In genomic region chr5:149503423-149504175, GRCm38 (mm10) we compare ENCODE assay signal across 13 mouse cellular contexts. TPM values are rescaled to one million over a fixed set of nuclear protein-coding genes. Genes with fewer than 3 reads are reported as not detected.
DNase-seq lines count a peak whose midpoint lies in the region; ATAC-seq and TF ChIP-seq lines count a peak whose summit lies in the region.
"Had no signal": no experiment of that assay in that cellular context is flagged by ENCODE, and none has a peak within 500 bp of the region (broad histone marks: within the 10 kb centered on the region; RNA-seq: fewer than 3 reads in every experiment).

No protein-coding gene starts in this region.

- H3K9me3 ChIP-seq in forebrain, embryonic 13.5 days (replicated peaks) = no peaks in the 10 kb centered on the region
- peaks cover 2% of the 10 kb centered on the region; the same call in 1 of the 2 replicates for H3K9me3 ChIP-seq in forebrain, embryonic 11.5 days (ENCODE audit: control insufficient read depth, low read length)
- H3K9me3 ChIP-seq in hindbrain, embryonic 12.5 days (replicated peaks) = no peaks in the 10 kb centered on the region
- no peaks in the 10 kb centered on the region for H3K9me3 ChIP-seq in intestine, postnatal 0 days (ENCODE audit: control insufficient read depth)

- no peak for DNase-seq in forebrain, embryonic 11.5 days (ENCODE audit: low spot score)
- peak; percentile 81 for DNase-seq in brain, embryonic 14.5 days (ENCODE audit: low read depth)
- DNase-seq in layer of hippocampus, postnatal 10 days (ENCODE audit: low spot score in 2 of 2) = peak; percentile 46 to 69
- no peak for DNase-seq in urinary bladder, adult 18-20 months (ENCODE audit: low spot score in 2 of 2)
- DNase-seq in thymus, postnatal 4 days = no peak
- DNase-seq: gastrocnemius, postnatal 14 days; kidney, adult 18-20 months had no signal

- peak overlapping the region; percentile 84 for H3K27ac ChIP-seq in forebrain, embryonic 13.5 days
- H3K27ac ChIP-seq in forebrain, embryonic 11.5 days (ENCODE audit: low read depth, low read length) = no peak overlapping the region
- peak overlapping the region; percentile 69 for H3K27ac ChIP-seq in hindbrain, embryonic 12.5 days
- H3K27ac ChIP-seq in intestine, postnatal 0 days (ENCODE audit: low read depth, low read length) = no peak overlapping the region
- H3K27ac ChIP-seq: liver, embryonic 14.5 days; macrophage had no signal

- peak overlapping the region; percentile 35; the same call in 1 of the 2 replicates for H3K9ac ChIP-seq in forebrain, embryonic 13.5 days
- no peak overlapping the region for H3K9ac ChIP-seq in forebrain, embryonic 11.5 days (ENCODE audit: low read length)
- no peak overlapping the region for H3K9ac ChIP-seq in hindbrain, embryonic 12.5 days
- H3K9ac ChIP-seq in intestine, postnatal 0 days (ENCODE audit: low read depth, low read length) = no peak overlapping the region
- H3K9ac ChIP-seq: liver, embryonic 14.5 days had no signal

- H3K4me3 ChIP-seq in forebrain, embryonic 13.5 days = no peak overlapping the region
- H3K4me3 ChIP-seq in forebrain, embryonic 11.5 days (ENCODE audit: low read depth, low read length) = no peak overlapping the region
- H3K4me3 ChIP-seq in hindbrain, embryonic 12.5 days = no peak overlapping the region
- H3K4me3 ChIP-seq in intestine, postnatal 0 days (ENCODE audit: low read depth, low read length) = no peak overlapping the region

- TF ChIP-seq CTCF in brain, embryonic 14.5 days (IDR thresholded peaks at IDR 0.05; ENCODE audit: borderline replicate concordance, extremely low read depth, insufficient read depth, insufficient read length) = no peak
- no peak for TF ChIP-seq CTCF in intestine, postnatal 0 days (IDR thresholded peaks at IDR 0.05; ENCODE audit: low read depth)

- H3K4me1 ChIP-seq in forebrain, embryonic 13.5 days = peaks cover 11% of the 10 kb centered on the region
- H3K4me1 ChIP-seq in forebrain, embryonic 11.5 days (replicated peaks; ENCODE audit: control insufficient read depth, insufficient read depth, low read length) = no peaks in the 10 kb centered on the region
- H3K4me1 ChIP-seq in hindbrain, embryonic 12.5 days = peaks cover 17% of the 10 kb centered on the region; the same call in 1 of the 2 replicates
- H3K4me1 ChIP-seq in intestine, postnatal 0 days (replicated peaks; ENCODE audit: control insufficient read depth, insufficient read depth, low read length) = no peaks in the 10 kb centered on the region

- no peaks in the 10 kb centered on the region for H3K27me3 ChIP-seq in forebrain, embryonic 13.5 days
- no peaks in the 10 kb centered on the region for H3K27me3 ChIP-seq in forebrain, embryonic 11.5 days (ENCODE audit: control insufficient read depth, insufficient read depth, low read length)
- H3K27me3 ChIP-seq in hindbrain, embryonic 12.5 days = no peaks in the 10 kb centered on the region
- no peaks in the 10 kb centered on the region for H3K27me3 ChIP-seq in intestine, postnatal 0 days (replicated peaks; ENCODE audit: control insufficient read depth, insufficient read depth, low read length)

- peak overlapping the region; percentile 32 for H3K4me2 ChIP-seq in forebrain, embryonic 13.5 days
- H3K4me2 ChIP-seq in forebrain, embryonic 11.5 days (ENCODE audit: low read depth, low read length, severe bottlenecking) = no peak overlapping the region
- H3K4me2 ChIP-seq in hindbrain, embryonic 12.5 days (replicated peaks) = peak overlapping the region; percentile 27; the same call in 1 of the 2 replicates
- no peak overlapping the region for H3K4me2 ChIP-seq in intestine, postnatal 0 days (replicated peaks; ENCODE audit: low read depth)

- 66% methylated on average over 23 of the region's 23 CpGs for WGBS in forebrain, embryonic 13.5 days
- WGBS in forebrain, embryonic 11.5 days = 87% methylated on average over 23 of the region's 23 CpGs
- 56% methylated on average over 23 of the region's 23 CpGs for WGBS in hindbrain, embryonic 12.5 days
- WGBS in intestine, postnatal 0 days = 85% methylated on average over 23 of the region's 23 CpGs

- no peaks in the 10 kb centered on the region for H3K36me3 ChIP-seq in forebrain, embryonic 13.5 days (ENCODE audit: poor library complexity, severe bottlenecking)
- no peaks in the 10 kb centered on the region for H3K36me3 ChIP-seq in forebrain, embryonic 11.5 days (ENCODE audit: control insufficient read depth, insufficient read depth, low read length)
- H3K36me3 ChIP-seq in hindbrain, embryonic 12.5 days = no peaks in the 10 kb centered on the region
- H3K36me3 ChIP-seq in intestine, postnatal 0 days (ENCODE audit: control insufficient read depth, insufficient read depth) = no peaks in the 10 kb centered on the region

- no peak for TF ChIP-seq POLR2A in brain, embryonic 14.5 days (IDR thresholded peaks at IDR 0.05; ENCODE audit: borderline replicate concordance, extremely low read depth, insufficient read depth, insufficient read length, poor library complexity, severe bottlenecking)

- ATAC-seq in forebrain, embryonic 13.5 days = peak; percentile 60
- no peak for ATAC-seq in forebrain, embryonic 11.5 days (replicated peaks; ENCODE audit: low FRiP score)
- no peak; the same call in 1 of the 2 replicates for ATAC-seq in hindbrain, embryonic 12.5 days (ENCODE audit: low FRiP score)
- no peak for ATAC-seq in intestine, postnatal 0 days

RNA-seq across cellular contexts. Expression of gene Wdr95, which starts 24.9 kb away (rescaled TPM):
- polyA plus RNA-seq in forebrain, embryonic 13.5 days (2015; fragmentation: Nextera tagmentation; extraction: Ambion mirVana) = 0.41 and 0.68 TPM in 2 replicates
- polyA plus RNA-seq in forebrain, embryonic 11.5 days (2014; fragmentation: Nextera tagmentation; extraction: Ambion mirVana) = 0.24 and 0.73 TPM in 2 replicates
- polyA plus RNA-seq in brain, embryonic 14.5 days (2012; rRNA removed) = 0.37 and 0.42 TPM in 2 replicates
- polyA plus RNA-seq in hindbrain, embryonic 12.5 days (2016; fragmentation: Nextera tagmentation; extraction: Ambion mirVana) = not detected in 2 replicates
- 1 to 10 TPM in 1 of 2 experiments, under 1 TPM in 1; 0.91 to 2.1 TPM for total RNA-seq in layer of hippocampus, postnatal 10 days (2021)
- not detected in 2 replicates for polyA plus RNA-seq in intestine, postnatal 0 days (2015; fragmentation: Nextera tagmentation; extraction: Ambion mirVana)
- total RNA-seq: gastrocnemius, postnatal 14 days; MEL had no signal
- polyA plus RNA-seq: liver, embryonic 14.5 days; macrophage had no signal

Comparison
In these comparisons a context has a peak if more than half of its experiments do, and no peak if none do; other contexts are left out.
1. H3K27ac ChIP-seq: peak in forebrain, embryonic 13.5 days (single experiment) and hindbrain, embryonic 12.5 days (single experiment); none in forebrain, embryonic 11.5 days (single experiment) and intestine, postnatal 0 days (single experiment).
2. H3K4me2 ChIP-seq: peak in forebrain, embryonic 13.5 days (single experiment) and hindbrain, embryonic 12.5 days (single experiment); none in forebrain, embryonic 11.5 days (single experiment) and intestine, postnatal 0 days (single experiment).
3. DNase-seq: peak in brain, embryonic 14.5 days (single experiment) and layer of hippocampus, postnatal 10 days (2 of 2); none in forebrain, embryonic 11.5 days (single experiment), urinary bladder, adult 18-20 months (0 of 2) and thymus, postnatal 4 days (single experiment).